Mouse (Mus musculus) olfactory bulb, adult 2 months (tissue): ENCODE results near the gene Olfr920. TPM values are rescaled to one million over a fixed set of nuclear protein-coding genes. Genes with fewer than 3 reads are reported as not detected.

Experiments used
- H3K27ac ChIP-seq: fragments of 200-500 bp; 2 replicates; pipeline ENCODE4 v1.5.1; 2012; ENCODE audit warnings: low read depth, low read length; ENCODE audit not compliant: insufficient read depth
- H3K4me1 ChIP-seq: fragments of 200-500 bp; 2 replicates; pipeline ENCODE4 v1.6.1; 2012; ENCODE audit warnings: low read length; ENCODE audit not compliant: control insufficient read depth, insufficient read depth
- H3K4me3 ChIP-seq: fragments of 200-500 bp; 2 replicates; pipeline ENCODE4 v1.5.1; 2012; ENCODE audit warnings: mild to moderate bottlenecking, low read depth, low read length, moderate library complexity; ENCODE audit not compliant: insufficient read depth
- CTCF ChIP-seq: fragments of 200-500 bp; IDR thresholded peaks from 2 replicates; pipeline ENCODE4 v1.5.1; 2012; ENCODE audit warnings: low read depth, mild to moderate bottlenecking, low read length, moderate library complexity; ENCODE audit not compliant: insufficient read depth
- POLR2A ChIP-seq: fragments of 200-500 bp; IDR thresholded peaks from 2 replicates; pipeline ENCODE4 v1.6.1; 2012; ENCODE audit warnings: mild to moderate bottlenecking, low read depth, low read length, moderate library complexity; ENCODE audit not compliant: insufficient read depth
- WGBS: fragments of 180-500 bp; shearing (Covaris S2); methylation state at CpG from one replicate; pipeline ENCODE4 v1.1.7; 2018; 5-methylcytosine and 5-hydroxymethylcytosine counted together
- polyA plus RNA-seq: library from polyadenylated mRNA; stranded (reverse); fragments of >200 nt; gene quantifications from 2 replicates; pipeline ENCODE4 v1.2.4, GENCODE M21; 2012; ENCODE audit warnings: low replicate concordance; ENCODE audit not compliant: missing spikeins, insufficient read depth, insufficient read length

Olfr920 gene
- polyA plus RNA-seq, result not detected in 2 replicates

DNA sequence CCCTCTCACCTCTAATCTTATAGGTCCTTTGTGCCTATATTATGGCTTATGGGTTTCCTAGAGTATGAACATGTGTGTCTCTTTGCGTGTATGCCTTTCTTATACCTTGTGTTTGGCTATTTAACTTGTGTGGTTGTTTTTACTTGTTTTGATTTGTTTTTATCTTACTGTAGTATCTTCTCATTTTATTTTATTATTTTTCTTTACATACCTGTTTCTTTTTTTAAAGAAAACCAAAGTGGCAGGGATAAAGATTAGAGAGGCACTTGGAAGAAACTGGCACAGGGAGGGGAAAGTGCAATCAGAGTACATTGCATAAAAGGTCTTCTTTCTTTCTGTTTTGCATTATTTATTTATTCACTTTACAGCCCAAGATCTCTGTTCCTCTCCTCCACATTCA lies at the start of gene Olfr920:
Gene Olfr920, plus strand, starts transcription at position 301 of the 400 bp plus-strand sequence.
- H3K4me3 ChIP-seq, result no peak within 1 kb of the TSS
- H3K4me1 ChIP-seq, result no peaks in the 10 kb centered on the region
- TF ChIP-seq CTCF, result no peak
- TF ChIP-seq POLR2A, result no peak
- no peak within 1 kb of the TSS for H3K27ac ChIP-seq
- WGBS, result 95% methylated on average over 1 of the region's 1 CpGs

DNA sequence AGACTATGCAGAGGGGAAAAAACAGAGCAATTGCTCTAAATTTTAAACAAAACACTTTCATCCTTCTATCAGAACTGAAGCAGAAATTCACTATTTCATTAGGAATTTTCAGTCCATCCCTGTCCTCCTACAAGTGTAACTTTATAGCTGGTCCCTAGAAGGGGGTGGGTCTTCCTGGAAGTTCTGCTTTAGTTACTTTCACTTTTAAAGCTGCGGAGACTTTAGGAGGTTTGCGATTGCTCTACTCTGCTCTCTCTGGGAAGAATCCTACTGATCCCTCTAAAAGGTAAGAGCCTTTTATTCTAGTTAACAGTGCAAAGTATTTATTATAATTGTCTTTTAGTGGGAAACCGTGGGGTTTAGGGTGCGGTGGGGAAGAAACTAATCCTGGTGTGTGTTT lies 34.0 kb upstream of the Olfr920 start, which contains the start of gene Vwa5a:
Gene Vwa5a, plus strand, starts transcription at position 167 of the 400 bp plus-strand sequence.
- TF ChIP-seq CTCF (no peak), POLR2A (no peak)
- no peak within 1 kb of the TSS for H3K4me3 ChIP-seq
- H3K4me1 ChIP-seq, result no peaks in the 10 kb centered on the region
- no peak within 1 kb of the TSS for H3K27ac ChIP-seq
- under 1% methylated on average over 4 of the region's 4 CpGs for WGBS

DNA sequence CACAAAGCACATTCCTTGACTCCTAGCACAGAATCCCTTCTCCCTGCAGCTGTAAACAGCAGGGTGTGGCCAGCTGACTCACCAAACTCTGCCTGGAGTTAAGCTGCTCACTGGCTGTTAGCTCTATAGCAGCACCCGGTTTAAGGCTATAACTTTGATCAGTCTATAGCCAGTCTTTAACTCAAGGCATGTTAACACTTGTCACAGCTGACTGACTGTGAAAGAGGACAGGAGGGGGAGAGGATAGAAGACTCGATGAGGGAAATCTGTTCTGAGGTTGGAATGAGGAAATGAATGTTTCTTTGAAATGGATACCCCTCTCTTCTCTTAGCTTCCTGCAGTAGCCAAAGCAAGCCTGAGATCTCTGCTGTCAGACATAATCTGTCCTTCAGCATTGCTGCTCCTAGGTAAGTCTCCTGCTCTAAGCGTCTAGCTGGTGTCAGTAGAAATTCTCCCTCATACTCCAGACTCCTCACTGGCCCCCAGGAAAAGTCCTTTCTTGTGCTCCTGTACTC lies 33.1 kb upstream of the Olfr920 start:
- no peak overlapping the region for H3K27ac ChIP-seq
- H3K4me3 ChIP-seq, result no peak overlapping the region
- WGBS, result 6% methylated on average over 3 of the region's 3 CpGs
- TF ChIP-seq POLR2A (no peak), CTCF (no peak)
- H3K4me1 ChIP-seq, result no peaks in the 10 kb centered on the region

DNA sequence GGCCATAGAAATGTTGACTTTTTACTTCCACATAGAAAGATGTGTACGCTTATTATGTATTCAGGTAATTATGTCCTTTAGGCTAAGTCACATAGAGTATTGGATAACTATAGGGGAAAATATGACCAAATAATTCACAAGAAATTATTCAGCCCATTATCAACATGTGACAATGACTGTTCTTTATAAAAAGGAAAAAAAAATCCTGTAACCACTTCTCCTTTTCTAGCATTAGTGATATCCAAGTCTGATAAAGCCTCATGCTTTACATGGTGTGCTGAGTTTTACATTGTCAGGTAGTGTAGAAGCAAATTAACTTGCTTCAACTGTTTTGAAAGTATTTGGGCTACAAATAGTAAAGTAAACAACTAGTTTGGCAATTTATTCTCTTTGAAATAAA lies 28.1 kb upstream of the Olfr920 start:
- 98% methylated on average over 1 of the region's 1 CpGs for WGBS
- TF ChIP-seq POLR2A (no peak), CTCF (no peak)

DNA sequence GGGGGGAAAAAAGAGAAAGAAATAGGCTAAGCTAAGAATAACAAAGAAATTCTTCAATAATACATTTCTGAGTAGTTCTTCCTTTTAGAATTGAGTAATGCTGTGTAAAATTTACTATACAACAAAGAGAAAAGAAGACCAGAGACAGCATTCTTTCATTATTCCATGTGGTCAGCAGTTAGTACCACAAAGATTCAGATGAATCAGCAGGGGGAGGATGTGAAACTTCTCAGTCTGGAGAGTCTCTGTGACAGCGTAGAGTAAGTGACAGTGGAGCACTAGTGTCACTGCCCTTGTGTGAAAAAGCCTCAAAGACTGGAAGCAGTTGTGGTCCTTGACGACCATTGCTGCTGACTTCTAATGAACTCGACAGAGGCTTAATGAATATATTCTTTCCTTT lies 23.9 kb upstream of the Olfr920 start:
- TF ChIP-seq POLR2A (no peak), CTCF (no peak)
- Histone ChIP-seq H3K27ac (no peak overlapping the region), H3K4me1 (no peaks in the 10 kb centered on the region), H3K4me3 (no peak overlapping the region)
- WGBS, result 77% methylated on average over 3 of the region's 3 CpGs

More for the DNA sequence above, 28.1 kb upstream of the Olfr920 start:
- Histone ChIP-seq H3K27ac (no peak overlapping the region), H3K4me1 (no peaks in the 10 kb centered on the region), H3K4me3 (no peak overlapping the region)

DNA sequence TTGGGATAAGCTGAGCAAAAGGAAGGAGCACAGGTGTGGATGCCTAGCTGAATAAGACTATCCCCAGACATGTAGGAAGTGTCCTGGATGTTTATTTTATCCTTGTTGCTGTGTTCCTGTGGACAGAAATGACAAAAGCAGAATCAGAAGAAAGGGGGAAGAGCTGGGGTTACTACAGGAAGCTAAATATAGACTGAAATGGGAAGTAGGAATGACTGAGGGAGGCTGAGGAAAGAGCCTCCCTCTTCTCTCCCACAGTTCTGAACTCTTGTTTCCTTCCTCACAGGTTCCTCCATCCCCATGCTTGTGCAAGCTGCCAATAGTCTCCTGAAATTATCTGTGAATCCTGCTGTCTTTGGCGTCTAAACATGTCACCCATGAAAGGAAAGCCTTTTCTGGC lies 10.7 kb upstream of the Olfr920 start:
- no peak for TF ChIP-seq POLR2A
- no peak for TF ChIP-seq CTCF
- Histone ChIP-seq H3K4me1 (no peaks in the 10 kb centered on the region), H3K4me3 (no peak overlapping the region), H3K27ac (no peak overlapping the region)
- WGBS, result 41% methylated on average over 1 of the region's 1 CpGs

DNA sequence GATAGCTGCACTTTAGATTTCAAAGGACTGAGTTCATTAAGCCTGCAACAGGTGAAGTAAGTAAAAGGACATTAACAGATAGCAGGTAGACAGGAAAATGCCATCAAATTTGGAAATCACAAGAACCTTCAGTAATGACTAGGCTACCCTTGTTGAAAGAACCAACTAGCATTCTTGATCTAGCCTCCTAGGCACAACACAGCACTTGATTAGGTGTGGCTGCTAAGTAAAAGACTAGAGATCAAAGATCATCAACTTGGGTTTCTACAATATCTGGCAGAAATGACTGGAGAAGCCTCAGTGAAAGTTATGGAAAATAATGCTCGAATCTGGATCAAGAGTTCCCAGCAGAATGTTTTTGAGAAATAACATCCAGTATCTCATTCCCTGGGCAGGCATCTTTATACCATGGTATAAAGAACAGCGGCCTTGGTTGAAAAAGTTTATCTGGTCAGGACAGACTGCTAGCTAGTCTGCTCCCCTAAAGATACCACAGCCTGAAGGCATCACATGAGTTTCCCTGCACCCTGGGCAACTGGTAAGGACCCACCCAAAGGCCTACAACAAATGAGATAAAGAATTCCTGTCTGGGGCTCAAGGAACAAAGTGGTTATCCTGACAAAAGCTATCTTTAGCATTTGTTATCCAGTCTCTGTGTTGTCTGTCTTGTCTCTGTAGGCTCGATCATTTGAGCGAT lies 7.3 kb upstream of the Olfr920 start:
- 95% methylated on average over 4 of the region's 4 CpGs for WGBS
- no peaks in the 10 kb centered on the region for H3K4me1 ChIP-seq
- no peak overlapping the region for H3K4me3 ChIP-seq
- no peak for TF ChIP-seq POLR2A
- no peak for TF ChIP-seq CTCF
- H3K27ac ChIP-seq, result no peak overlapping the region

DNA sequence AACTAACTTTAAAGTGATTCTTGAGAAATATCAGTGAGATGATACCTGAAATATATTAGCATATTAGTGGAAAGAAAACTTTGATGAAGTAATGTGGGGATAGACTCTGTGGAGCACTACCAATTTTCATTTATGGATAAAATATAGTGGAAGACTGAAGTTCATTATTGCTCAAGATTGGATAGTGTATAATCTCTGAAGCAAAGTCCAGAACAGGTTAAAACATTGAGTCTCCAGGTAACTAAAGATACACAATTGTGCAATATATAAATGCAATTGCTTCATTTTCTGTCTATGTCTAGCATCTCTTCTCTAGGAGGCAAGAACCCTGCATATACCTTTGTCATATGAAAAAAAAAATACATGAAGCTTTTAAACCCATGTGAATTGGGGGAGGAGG lies 20.7 kb downstream of the Olfr920 start, which contains the start of gene Olfr921:
Gene Olfr921, plus strand, starts transcription at position 301 of the 400 bp plus-strand sequence.
- TF ChIP-seq POLR2A (no peak), CTCF (no peak)

DNA sequence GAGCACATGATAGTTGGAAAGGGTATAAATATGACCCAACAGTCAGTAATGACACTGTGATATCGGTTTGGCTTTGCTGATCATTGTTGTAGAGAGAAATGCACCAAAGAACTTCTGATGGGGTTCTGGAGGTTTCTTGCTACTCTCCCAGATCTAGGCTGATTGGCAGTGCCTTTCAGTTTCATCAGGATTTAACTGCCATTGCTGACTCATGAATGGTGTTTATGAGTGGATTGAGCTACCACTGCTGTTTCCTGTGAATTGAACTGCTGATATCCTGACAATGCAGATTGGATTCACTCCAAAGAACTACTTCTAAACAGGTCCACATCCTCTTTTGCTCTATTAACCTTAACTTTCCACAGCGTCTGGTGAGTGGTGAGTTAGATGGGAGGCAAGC lies 40.6 kb downstream of the Olfr920 start:
- Histone ChIP-seq H3K4me1 (no peaks in the 10 kb centered on the region), H3K4me3 (no peak overlapping the region), H3K27ac (no peak overlapping the region)
- 82% methylated on average over 2 of the region's 2 CpGs for WGBS
- TF ChIP-seq POLR2A (no peak), CTCF (no peak)

More for the DNA sequence above, 20.7 kb downstream of the Olfr920 start, which contains the start of gene Olfr921:
- no peak within 1 kb of the TSS for H3K4me3 ChIP-seq
- no peaks in the 10 kb centered on the region for H3K4me1 ChIP-seq
- H3K27ac ChIP-seq, result no peak within 1 kb of the TSS
